In the genomic region with DNA sequence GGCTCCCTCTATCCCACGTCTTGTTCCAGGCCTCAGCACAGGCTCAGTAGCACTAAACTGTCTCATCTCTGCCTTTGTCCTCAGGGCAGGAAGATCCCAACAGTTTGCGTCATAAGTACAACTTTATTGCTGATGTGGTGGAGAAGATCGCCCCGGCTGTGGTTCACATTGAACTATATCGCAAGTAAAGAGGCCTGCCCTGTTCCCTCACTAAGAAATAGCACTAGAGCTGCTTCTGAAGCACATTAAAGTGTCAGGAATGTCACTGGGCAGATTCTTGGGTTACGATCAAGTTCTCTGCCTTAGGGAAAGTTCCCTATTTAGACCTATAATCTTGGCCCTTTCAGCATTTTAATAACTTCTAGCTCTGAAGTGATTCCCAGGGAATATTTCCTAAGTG, we compare ENCODE assay signal across 22 mouse cellular contexts. TPM values are rescaled to one million over a fixed set of nuclear protein-coding genes. Genes with fewer than 3 reads are reported as not detected.
DNase-seq lines count a peak whose midpoint lies in the region; ATAC-seq and TF ChIP-seq lines count a peak whose summit lies in the region.
"Had no signal": no experiment of that assay in that cellular context is flagged by ENCODE, and none has a peak within 500 bp of the region (broad histone marks: within the 10 kb centered on the region; RNA-seq: fewer than 3 reads in every experiment).

No protein-coding gene starts in this region.

- H3K9me3 ChIP-seq in intestine, embryonic 16.5 days (ENCODE audit: control insufficient read depth, low read length) = no peaks in the 10 kb centered on the region
- no peaks in the 10 kb centered on the region for H3K9me3 ChIP-seq in intestine, embryonic 15.5 days
- H3K9me3 ChIP-seq: hindbrain, embryonic 13.5 days; stomach, embryonic 15.5 days had no signal

- intact Hi-C loops in gastrocnemius, adult 2 months (cut with DNase I) = no loop called here

- DNase-seq in gastrocnemius, adult 2 months = no peak
- DNase-seq in gastrocnemius, adult 8-10 months (ENCODE audit: low spot score in 2 of 2) = no peak
- DNase-seq in urinary bladder, postnatal 14 days (ENCODE audit: low spot score) = peak; percentile 26
- no peak for DNase-seq in urinary bladder, postnatal 36 days (ENCODE audit: low spot score in 2 of 2)
- no peak for DNase-seq in thymus, postnatal 14 days
- DNase-seq: adrenal gland, postnatal 25 days; cerebellum, adult 11 months; cerebellum, postnatal 25 days; embryo, embryonic 11 days; gastrocnemius, postnatal 25 days; layer of hippocampus, postnatal 36 days; liver, postnatal 0 days; lung, postnatal 4 days; retina, postnatal 1 day had no signal

- peak overlapping the region; percentile 71; the same call in 1 of the 2 replicates for H3K27ac ChIP-seq in gastrocnemius, adult 2 months
- H3K27ac ChIP-seq in intestine, embryonic 16.5 days (ENCODE audit: low read length) = peak overlapping the region; percentile 34; the same call in 1 of the 2 replicates
- no peak overlapping the region for H3K27ac ChIP-seq in intestine, embryonic 15.5 days
- H3K27ac ChIP-seq: hindbrain, embryonic 13.5 days; stomach, embryonic 15.5 days had no signal

- no peak overlapping the region for H3K9ac ChIP-seq in intestine, embryonic 16.5 days (ENCODE audit: low read depth, low read length)
- H3K9ac ChIP-seq in intestine, embryonic 15.5 days = no peak overlapping the region
- H3K9ac ChIP-seq: hindbrain, embryonic 13.5 days; liver, postnatal 0 days; stomach, embryonic 15.5 days had no signal

- no peak overlapping the region for H3K4me3 ChIP-seq in gastrocnemius, adult 2 months
- no peak overlapping the region for H3K4me3 ChIP-seq in intestine, embryonic 16.5 days (ENCODE audit: low read length)
- no peak overlapping the region for H3K4me3 ChIP-seq in intestine, embryonic 15.5 days (replicated peaks)
- H3K4me3 ChIP-seq: erythroblast, embryonic 14.5 days; hindbrain, embryonic 13.5 days; stomach, embryonic 15.5 days had no signal

- no peak for ATAC-seq in intestine, embryonic 16.5 days
- ATAC-seq in intestine, embryonic 15.5 days = no peak
- ATAC-seq: forebrain, embryonic 14.5 days; inflammation-experienced regulatory T-cells, adult 6 months; liver, postnatal 0 days had no signal

- H3K4me2 ChIP-seq in intestine, embryonic 16.5 days (ENCODE audit: low read depth, low read length) = no peak overlapping the region
- H3K4me2 ChIP-seq in intestine, embryonic 15.5 days (replicated peaks) = no peak overlapping the region
- H3K4me2 ChIP-seq: hindbrain, embryonic 13.5 days; stomach, embryonic 15.5 days had no signal

- 81% methylated on average over 6 of the region's 6 CpGs for WGBS in intestine, embryonic 16.5 days
- 73% methylated on average over 6 of the region's 6 CpGs for WGBS in intestine, embryonic 15.5 days

- no peaks in the 10 kb centered on the region for H3K36me3 ChIP-seq in intestine, embryonic 16.5 days (ENCODE audit: control insufficient read depth, insufficient read depth, low read length)
- no peaks in the 10 kb centered on the region for H3K36me3 ChIP-seq in intestine, embryonic 15.5 days
- H3K36me3 ChIP-seq: G1E; hindbrain, embryonic 13.5 days; stomach, embryonic 15.5 days had no signal

- peaks cover 30% of the 10 kb centered on the region for H3K4me1 ChIP-seq in intestine, embryonic 16.5 days (ENCODE audit: control insufficient read depth, insufficient read depth, low read length)
- H3K4me1 ChIP-seq in intestine, embryonic 15.5 days (replicated peaks) = peaks cover 31% of the 10 kb centered on the region

- H3K27me3 ChIP-seq in intestine, embryonic 16.5 days (replicated peaks; ENCODE audit: control insufficient read depth, insufficient read depth, low read length) = no peaks in the 10 kb centered on the region
- H3K27me3 ChIP-seq in intestine, embryonic 15.5 days (replicated peaks) = no peaks in the 10 kb centered on the region
- H3K27me3 ChIP-seq: hindbrain, embryonic 13.5 days; stomach, embryonic 15.5 days had no signal

- TF ChIP-seq CTCF in gastrocnemius, adult 2 months (IDR thresholded peaks at IDR 0.05) = no peak

RNA-seq across cellular contexts. Expression of gene Htra1, which starts 25.5 kb away (rescaled TPM):
- 10 to 100 TPM; 23.9 to 32.6 TPM for total RNA-seq in gastrocnemius, adult 2 months (2021)
- total RNA-seq in gastrocnemius, adult 8-10 months (2022) = 10 to 100 TPM; 33.9 to 51.0 (median 36.5) TPM
- polyA plus RNA-seq in intestine, embryonic 16.5 days (2015; fragmentation: Nextera tagmentation; extraction: Ambion mirVana) = 15.8 and 15.9 TPM in 2 replicates
- polyA plus RNA-seq in intestine, embryonic 15.5 days (2015; fragmentation: Nextera tagmentation; extraction: Ambion mirVana) = 16.9 and 18.8 TPM in 2 replicates
- total RNA-seq: G1E had no signal
- polyA plus RNA-seq: erythroblast, embryonic 14.5 days; G1E; inflammation-experienced regulatory T-cells, adult 6 months had no signal
